Mouse (Mus musculus): ENCODE results near the gene Ttc30a2. TPM values are rescaled to one million over a fixed set of nuclear protein-coding genes. Genes with fewer than 3 reads are reported as not detected.

The Ttc30a2 gene
- total and polyA plus RNA-seq, 2 experiments from 2014 or later = 0.23 to 1.4 TPM

DNA sequence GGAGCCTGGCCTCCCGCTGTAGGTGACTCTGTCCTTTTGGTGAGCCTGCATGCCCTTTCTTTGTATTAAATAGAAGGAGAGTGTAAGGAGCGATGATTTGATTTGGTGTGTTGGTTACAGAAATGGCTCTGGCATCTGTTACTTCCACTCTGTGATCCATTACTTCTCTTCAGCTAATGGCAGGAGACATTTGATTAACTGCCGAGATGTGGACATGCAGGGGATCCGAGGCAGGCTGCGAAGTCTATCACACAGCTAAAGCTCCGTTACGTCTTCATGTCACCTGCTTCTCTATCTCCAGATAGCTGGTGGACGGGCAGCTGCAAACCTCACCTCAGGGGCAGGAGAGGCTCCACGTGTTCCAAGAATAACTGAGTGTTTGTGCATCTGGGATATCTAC, 3.8 kb downstream of the Ttc30a2 start:
- no peak for ATAC-seq (ENCODE audit: insufficient read depth, low read depth)

DNA sequence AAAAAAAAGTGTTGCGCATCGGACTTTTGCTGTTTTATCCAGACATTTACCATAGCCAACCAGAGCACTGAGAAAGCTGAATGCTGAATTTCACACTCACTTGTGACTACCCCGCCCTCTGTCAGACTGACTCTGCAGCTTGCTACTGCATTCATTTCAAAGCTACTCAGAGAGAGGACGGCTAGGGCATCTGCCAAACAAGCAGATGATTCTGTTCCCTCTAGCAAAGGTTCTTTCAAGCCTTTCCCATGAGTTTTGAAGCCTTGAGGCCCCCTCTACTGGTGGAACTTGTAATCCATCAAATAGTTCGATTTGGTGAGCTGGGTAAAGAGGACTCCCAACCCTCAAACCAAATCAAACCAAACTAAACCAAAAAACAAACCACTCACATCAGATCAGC, 13.0 kb downstream of the Ttc30a2 start:
- H3K27me3 ChIP-seq (ENCODE audit: control insufficient read depth, insufficient read depth, low read length) = no peaks in the 10 kb centered on the region
- 0 out of 2 replicates have a peak overlapping the region, but pooled peaks have one; percentile 35 for H3K9ac ChIP-seq (replicated peaks; ENCODE audit: low read depth, low read length)
- peak overlapping the region; percentile 23 for H3K27ac ChIP-seq (ENCODE audit: low read depth)
- H3K4me3 ChIP-seq (ENCODE audit: low read depth, low read length) = peak overlapping the region; percentile 18
- ATAC-seq (ENCODE audit: insufficient read depth, low read depth) (peak; percentile 71), DNase-seq (ENCODE audit: low spot score) (peak; percentile 80)
- TF ChIP-seq CTCF (IDR thresholded peaks at IDR 0.05; ENCODE audit: low read depth) (peak; percentile 76), EP300 (IDR thresholded peaks at IDR 0.05; ENCODE audit: low read depth) (no peak)
- peak overlapping the region; percentile 63 for H3K4me2 ChIP-seq (ENCODE audit: low read depth, low read length)
- no peaks in the 10 kb centered on the region for H3K9me3 ChIP-seq (replicated peaks; ENCODE audit: control insufficient read depth, low read length)
- peaks cover 18% of the 10 kb centered on the region for H3K4me1 ChIP-seq (ENCODE audit: control insufficient read depth, insufficient read depth)
- 13% methylated on average over 5 of the region's 5 CpGs for WGBS
- H3K36me3 ChIP-seq (replicated peaks; ENCODE audit: control insufficient read depth, insufficient read depth, low read length) = no peaks in the 10 kb centered on the region

More for the DNA sequence above, 3.8 kb downstream of the Ttc30a2 start:
- no peak overlapping the region for H3K4me2 ChIP-seq (ENCODE audit: low read depth, low read length)
- TF ChIP-seq CTCF (IDR thresholded peaks at IDR 0.05; ENCODE audit: low read depth) (no peak), EP300 (IDR thresholded peaks at IDR 0.05; ENCODE audit: low read depth) (no peak)
- H3K36me3 ChIP-seq (replicated peaks; ENCODE audit: control insufficient read depth, insufficient read depth, low read length) = no peaks in the 10 kb centered on the region
- H3K27me3 ChIP-seq (ENCODE audit: control insufficient read depth, insufficient read depth, low read length) = no peaks in the 10 kb centered on the region
- WGBS = 36% methylated on average over 9 of the region's 9 CpGs
- H3K4me3 ChIP-seq (ENCODE audit: low read depth, low read length) = no peak overlapping the region
- H3K4me1 ChIP-seq (ENCODE audit: control insufficient read depth, insufficient read depth) = no peaks in the 10 kb centered on the region
- no peak overlapping the region for H3K27ac ChIP-seq (ENCODE audit: low read depth)
- H3K9ac ChIP-seq (replicated peaks; ENCODE audit: low read depth, low read length) = no peak overlapping the region
- DNase-seq (ENCODE audit: low spot score) = no peak
- H3K9me3 ChIP-seq (replicated peaks; ENCODE audit: control insufficient read depth, low read length) = no peaks in the 10 kb centered on the region

- 4% methylated on average over 14 of the region's 14 CpGs for WGBS
These were observed 13.5 kb downstream of the Ttc30a2 start for GRCm38 (mm10) chr2:75964512-75964911.

GRCm38 (mm10) chr2:75964051-75964450, 13.9 kb downstream of the Ttc30a2 start:
- Histone ChIP-seq H3K27me3 (ENCODE audit: control insufficient read depth, insufficient read depth, low read length) (no peaks in the 10 kb centered on the region), H3K9ac (replicated peaks; ENCODE audit: low read depth, low read length) (0 out of 2 replicates have a peak overlapping the region, but pooled peaks have one; percentile 35), H3K4me1 (ENCODE audit: control insufficient read depth, insufficient read depth) (peaks cover 26% of the 10 kb centered on the region), H3K27ac (ENCODE audit: low read depth) (peak overlapping the region; percentile 23), H3K36me3 (replicated peaks; ENCODE audit: control insufficient read depth, insufficient read depth, low read length) (no peaks in the 10 kb centered on the region), H3K4me2 (ENCODE audit: low read depth, low read length) (peak overlapping the region; percentile 63), H3K9me3 (replicated peaks; ENCODE audit: control insufficient read depth, low read length) (no peaks in the 10 kb centered on the region), H3K4me3 (ENCODE audit: low read depth, low read length) (peak overlapping the region; percentile 18; the same call in 1 of the 2 replicates)
- DNase-seq (ENCODE audit: low spot score) (no peak), ATAC-seq (ENCODE audit: insufficient read depth, low read depth) (no peak)
- no peak for TF ChIP-seq EP300 (IDR thresholded peaks at IDR 0.05; ENCODE audit: low read depth)
- no peak for TF ChIP-seq CTCF (IDR thresholded peaks at IDR 0.05; ENCODE audit: low read depth)
- 50% methylated on average over 5 of the region's 5 CpGs for WGBS

More at GRCm38 (mm10) chr2:75964512-75964911, 13.5 kb downstream of the Ttc30a2 start:
- peak overlapping the region; percentile 23 for H3K27ac ChIP-seq (ENCODE audit: low read depth)
- peak overlapping the region; percentile 18 for H3K4me3 ChIP-seq (ENCODE audit: low read depth, low read length)
- H3K4me1 ChIP-seq (ENCODE audit: control insufficient read depth, insufficient read depth) = peaks cover 21% of the 10 kb centered on the region
- peak; percentile 61 for DNase-seq (ENCODE audit: low spot score)
- no peaks in the 10 kb centered on the region for H3K27me3 ChIP-seq (ENCODE audit: control insufficient read depth, insufficient read depth, low read length)
- TF ChIP-seq EP300 (IDR thresholded peaks at IDR 0.05; ENCODE audit: low read depth) (no peak), CTCF (IDR thresholded peaks at IDR 0.05; ENCODE audit: low read depth) (peak; percentile 70)
- H3K9me3 ChIP-seq (replicated peaks; ENCODE audit: control insufficient read depth, low read length) = no peaks in the 10 kb centered on the region
- peak overlapping the region; percentile 63 for H3K4me2 ChIP-seq (ENCODE audit: low read depth, low read length)
- 0 out of 2 replicates have a peak overlapping the region, but pooled peaks have one; percentile 35 for H3K9ac ChIP-seq (replicated peaks; ENCODE audit: low read depth, low read length)
- no peaks in the 10 kb centered on the region for H3K36me3 ChIP-seq (replicated peaks; ENCODE audit: control insufficient read depth, insufficient read depth, low read length)
- peak; percentile 60 for ATAC-seq (ENCODE audit: insufficient read depth, low read depth)

DNA sequence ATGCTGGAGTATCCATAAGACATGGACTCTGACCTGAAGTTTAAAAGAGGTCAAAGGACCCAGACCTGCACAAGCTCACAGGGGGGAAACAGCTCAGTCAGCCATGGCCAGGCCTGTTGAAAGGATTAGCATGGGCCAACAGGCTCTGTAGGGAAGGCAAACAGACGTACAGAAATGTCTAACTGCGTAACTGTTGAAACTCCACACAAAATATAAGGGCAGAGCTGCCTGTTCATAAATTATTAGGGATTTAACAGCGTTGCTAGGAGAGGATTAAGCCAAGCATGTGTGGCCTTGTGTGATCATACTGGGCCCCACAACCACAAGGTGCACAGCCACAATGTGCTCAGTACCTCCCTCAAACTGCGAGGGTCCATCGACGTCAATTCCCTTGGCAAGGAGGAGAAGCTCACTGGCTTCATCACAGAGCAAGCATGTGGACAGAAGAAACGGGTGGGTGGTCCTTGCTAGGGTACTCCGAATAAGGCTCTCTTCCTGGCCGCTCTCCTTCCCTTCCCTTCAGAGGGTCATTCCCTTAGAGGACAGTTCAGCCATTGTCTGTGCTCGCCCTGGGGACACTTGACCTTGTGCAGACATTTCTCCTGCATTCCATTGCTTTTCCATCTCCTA, 14.6 kb downstream of the Ttc30a2 start:
- Histone ChIP-seq H3K9ac (replicated peaks; ENCODE audit: low read depth, low read length) (no peak overlapping the region), H3K4me2 (ENCODE audit: low read depth, low read length) (no peak overlapping the region), H3K27ac (ENCODE audit: low read depth) (no peak overlapping the region), H3K9me3 (replicated peaks; ENCODE audit: control insufficient read depth, low read length) (no peaks in the 10 kb centered on the region), H3K4me1 (ENCODE audit: control insufficient read depth, insufficient read depth) (peaks cover 31% of the 10 kb centered on the region), H3K36me3 (replicated peaks; ENCODE audit: control insufficient read depth, insufficient read depth, low read length) (no peaks in the 10 kb centered on the region), H3K4me3 (ENCODE audit: low read depth, low read length) (no peak overlapping the region), H3K27me3 (ENCODE audit: control insufficient read depth, insufficient read depth, low read length) (no peaks in the 10 kb centered on the region)
- TF ChIP-seq CTCF (IDR thresholded peaks at IDR 0.05; ENCODE audit: low read depth) (no peak), EP300 (IDR thresholded peaks at IDR 0.05; ENCODE audit: low read depth) (no peak)
- ATAC-seq (ENCODE audit: insufficient read depth, low read depth) (no peak), DNase-seq (ENCODE audit: low spot score) (no peak)
- 80% methylated on average over 10 of the region's 10 CpGs for WGBS
